In genomic region chr9:21236991-21237367, GRCm38 (mm10) we compare ENCODE assay signal across 8 mouse cellular contexts. TPM values are rescaled to one million over a fixed set of nuclear protein-coding genes. Genes with fewer than 3 reads are reported as not detected.
DNase-seq lines count a peak whose midpoint lies in the region; ATAC-seq and TF ChIP-seq lines count a peak whose summit lies in the region.

No protein-coding gene starts in this region.

- peak overlapping the region; percentile 76 for H3K4me2 ChIP-seq in heart, embryonic 11.5 days
- H3K4me2 ChIP-seq in CH12.LX (ENCODE audit: insufficient read depth, low read depth, poor library complexity, severe bottlenecking), result peak overlapping the region; percentile 89
- H3K4me2 ChIP-seq in forebrain, embryonic 14.5 days (ENCODE audit: low read length), result peak overlapping the region; percentile 85
- H3K4me2 ChIP-seq in liver, postnatal 0 days (ENCODE audit: low read depth, low read length), result peak overlapping the region; percentile 77

- H3K27me3 ChIP-seq in heart, embryonic 11.5 days (ENCODE audit: control insufficient read depth, insufficient read depth, low read length), result no peaks in the 10 kb centered on the region
- peaks cover 4% of the 10 kb centered on the region for H3K27me3 ChIP-seq in CH12.LX (replicated peaks)
- H3K27me3 ChIP-seq in forebrain, embryonic 14.5 days (replicated peaks; ENCODE audit: control insufficient read depth, insufficient read depth, low read length), result no peaks in the 10 kb centered on the region
- no peaks in the 10 kb centered on the region; the same call in 1 of the 2 replicates for H3K27me3 ChIP-seq in liver, postnatal 0 days (ENCODE audit: insufficient read depth, low read length)

- H3K9ac ChIP-seq in heart, embryonic 11.5 days (ENCODE audit: low read depth, low read length), result peak overlapping the region; percentile 95; the same call in 1 of the 2 replicates
- peak overlapping the region; percentile 11; the same call in 1 of the 2 replicates for H3K9ac ChIP-seq in CH12.LX (ENCODE audit: insufficient read depth, low read depth)
- H3K9ac ChIP-seq in forebrain, embryonic 14.5 days (ENCODE audit: low read length), result peak overlapping the region; percentile 98; the same call in 1 of the 2 replicates
- H3K9ac ChIP-seq in liver, postnatal 0 days (replicated peaks), result peak overlapping the region; percentile 94

- ATAC-seq in heart, embryonic 11.5 days (replicated peaks; ENCODE audit: insufficient number of reproducible peaks, low FRiP score, low TSS enrichment), result no peak
- ATAC-seq in forebrain, embryonic 14.5 days, result no peak
- ATAC-seq in liver, postnatal 0 days, result no peak

- H3K9me3 ChIP-seq in heart, embryonic 11.5 days (replicated peaks; ENCODE audit: control insufficient read depth, low read length), result no peaks in the 10 kb centered on the region
- H3K9me3 ChIP-seq in CH12.LX (replicated peaks; ENCODE audit: low read length), result no peaks in the 10 kb centered on the region
- no peaks in the 10 kb centered on the region for H3K9me3 ChIP-seq in forebrain, embryonic 14.5 days (replicated peaks; ENCODE audit: control insufficient read depth, low read length)
- H3K9me3 ChIP-seq in liver, postnatal 0 days (ENCODE audit: low read length), result no peaks in the 10 kb centered on the region

- DNase-seq in heart, postnatal 25 days (ENCODE audit: low spot score), result no peak
- DNase-seq in CH12.LX (ENCODE audit: extremely low read depth), result no peak
- no peak for DNase-seq in forebrain, embryonic 14.5 days (ENCODE audit: low spot score)
- no peak for DNase-seq in liver, postnatal 0 days
- DNase-seq in right cerebral cortex, postnatal 36 days (ENCODE audit: low spot score in 2 of 2), result no peak
- no peak for DNase-seq in right cerebral cortex, postnatal 25 days
- no peak for DNase-seq in embryo, embryonic 9.5 days (ENCODE audit: extremely low spot score)

- peaks cover 11% of the 10 kb centered on the region for H3K4me1 ChIP-seq in heart, embryonic 11.5 days (ENCODE audit: control insufficient read depth, insufficient read depth, low read length)
- H3K4me1 ChIP-seq in CH12.LX (ENCODE audit: control insufficient read depth in 1 of 2, insufficient read depth in 2 of 2), result peaks cover 17 to 35% of the 10 kb centered on the region in 2 experiments
- peaks cover 13% of the 10 kb centered on the region for H3K4me1 ChIP-seq in forebrain, embryonic 14.5 days (ENCODE audit: control insufficient read depth, insufficient read depth, low read length)
- H3K4me1 ChIP-seq in liver, postnatal 0 days (ENCODE audit: insufficient read depth), result peaks cover 30% of the 10 kb centered on the region

- no peak for TF ChIP-seq CTCF in CH12.LX (conservative IDR thresholded peaks at IDR 0.05 in 1 of 2, IDR thresholded peaks at IDR 0.05 in 1 of 2; ENCODE audit: low read depth in 2 of 2, low read length in 2 of 2)
- no peak for TF ChIP-seq CTCF in liver, postnatal 0 days (IDR thresholded peaks at IDR 0.05; ENCODE audit: low read depth)

- peak overlapping the region; percentile 90; the same call in 1 of the 2 replicates for H3K27ac ChIP-seq in heart, embryonic 11.5 days (ENCODE audit: low read depth, low read length)
- 0 out of 2 replicates have a peak overlapping the region, but pooled peaks have one; percentile 1 for H3K27ac ChIP-seq in CH12.LX (ENCODE audit: insufficient read depth, low read depth)
- H3K27ac ChIP-seq in forebrain, embryonic 14.5 days (ENCODE audit: low read depth, low read length), result no peak overlapping the region
- H3K27ac ChIP-seq in liver, postnatal 0 days (ENCODE audit: low read depth), result peak overlapping the region; percentile 97; the same call in 1 of the 2 replicates

- peaks cover 18% of the 10 kb centered on the region for H3K79me2 ChIP-seq in CH12.LX (replicated peaks; ENCODE audit: control insufficient read depth, extremely low read depth, insufficient read depth, poor library complexity, severe bottlenecking)

- peak overlapping the region; percentile 77 for H3K4me3 ChIP-seq in heart, embryonic 11.5 days (ENCODE audit: low read depth, low read length)
- peak overlapping the region; percentile 77 to 98 (median 88) for H3K4me3 ChIP-seq in CH12.LX (replicated peaks in 1 of 3; ENCODE audit: low read depth in 2 of 3, low read length in 2 of 3, poor library complexity in 1 of 3)
- peak overlapping the region; percentile 89; the same call in 1 of the 2 replicates for H3K4me3 ChIP-seq in forebrain, embryonic 14.5 days (ENCODE audit: low read depth, low read length)
- peak overlapping the region; percentile 86 for H3K4me3 ChIP-seq in liver, postnatal 0 days (ENCODE audit: low read depth, low read length)

- TF ChIP-seq EP300 in CH12.LX (IDR thresholded peaks at IDR 0.05; ENCODE audit: low read length), result no peak
- no peak for TF ChIP-seq EP300 in liver, postnatal 0 days (IDR thresholded peaks at IDR 0.05; ENCODE audit: low read depth)

- peaks cover 17% of the 10 kb centered on the region for H3K36me3 ChIP-seq in heart, embryonic 11.5 days (ENCODE audit: control insufficient read depth, insufficient read depth, low read length)
- peaks cover 17 to 46% of the 10 kb centered on the region in 2 experiments for H3K36me3 ChIP-seq in CH12.LX (replicated peaks in 1 of 2; ENCODE audit: control insufficient read depth in 1 of 2, insufficient read depth in 1 of 2, low read length in 1 of 2)
- peaks cover 26% of the 10 kb centered on the region for H3K36me3 ChIP-seq in forebrain, embryonic 14.5 days (ENCODE audit: control insufficient read depth, insufficient read depth, low read length)
- peaks cover 19% of the 10 kb centered on the region for H3K36me3 ChIP-seq in liver, postnatal 0 days (replicated peaks; ENCODE audit: insufficient read depth, low read length)

- dilution Hi-C loops in CH12.LX (cut with MboI; ENCODE audit: extremely low pct_ligation_motif_present, extremely low pct_unique_long_range_greater_than_20kb, low sequenced_read_pairs), result no loop called here

- TF ChIP-seq POLR2A in CH12.LX (IDR thresholded peaks at IDR 0.05; ENCODE audit: low read depth, low read length), result no peak

- intact Hi-C loops in heart, postnatal 25 days (cut with DNase I), result no loop called here

- TF ChIP-seq RAD21 in CH12.LX (IDR thresholded peaks at IDR 0.05; ENCODE audit: low read depth, low read length), result no peak

- in situ Hi-C loops in CH12.LX (cut with MboI; ENCODE audit: low pct_ligation_motif_present, low pct_unique_long_range_greater_than_20kb, low sequenced_read_pairs), result no loop called here

- WGBS in heart, embryonic 11.5 days (ENCODE audit: insufficient replicate concordance), result 79% methylated on average over 25 of the region's 25 CpGs
- 89% methylated on average over 25 of the region's 25 CpGs for WGBS in forebrain, embryonic 14.5 days
- WGBS in liver, postnatal 0 days (ENCODE audit: insufficient replicate concordance), result 75% methylated on average over 25 of the region's 25 CpGs

TF ChIP-seq in CH12.LX, 34 proteins besides CTCF, POLR2A, EP300 and RAD21:
- no peak for TF ChIP-seq MXI1 (IDR thresholded peaks at IDR 0.05; ENCODE audit: low read depth, low read length)
- TF ChIP-seq BHLHE40 (IDR thresholded peaks at IDR 0.05; ENCODE audit: low read depth, low read length), result peak; percentile 79

RNA-seq across cellular contexts. Expression of gene Keap1, which starts 2.2 kb away (rescaled TPM):
- polyA plus RNA-seq in heart, embryonic 11.5 days (2014; fragmentation: Nextera tagmentation; extraction: Ambion mirVana), result 22.3 and 35.7 TPM in 2 replicates
- total RNA-seq in heart, postnatal 25 days (2021), result 10 to 100 TPM; 35.9 to 42.2 TPM
- 41.7 and 42.8 TPM in 2 replicates for total RNA-seq in CH12.LX (2012; rRNA removed)
- 16.2 and 18.4 TPM in 2 replicates for total RNA-seq in CH12.LX (2014; rRNA removed)
- 30.0 and 31.2 TPM in 2 replicates for polyA plus RNA-seq in CH12.LX (2012; ENCODE audit: insufficient read length, low read depth)
- 34.7 and 39.1 TPM in 2 replicates for polyA plus RNA-seq in forebrain, embryonic 14.5 days (2014; fragmentation: Nextera tagmentation; extraction: Ambion mirVana)
- polyA plus RNA-seq in liver, postnatal 0 days (2015; fragmentation: Nextera tagmentation; extraction: Ambion mirVana), result 22.9 and 26.5 TPM in 2 replicates

RNA-seq across cellular contexts. Expression of gene S1pr5, which starts 11.3 kb away (rescaled TPM):
- polyA plus RNA-seq in heart, embryonic 11.5 days (2014; fragmentation: Nextera tagmentation; extraction: Ambion mirVana), result 0.11 and 0.31 TPM in 2 replicates
- total RNA-seq in heart, postnatal 25 days (2021), result under 1 TPM; 0.70 to 0.78 TPM
- not detected in 2 replicates for total RNA-seq in CH12.LX (2012; rRNA removed)
- total RNA-seq in CH12.LX (2014; rRNA removed), result not detected in 2 replicates
- polyA plus RNA-seq in CH12.LX (2012; ENCODE audit: insufficient read length, low read depth), result not detected in 2 replicates
- polyA plus RNA-seq in forebrain, embryonic 14.5 days (2014; fragmentation: Nextera tagmentation; extraction: Ambion mirVana), result 0.94 and 1.4 TPM in 2 replicates
- polyA plus RNA-seq in liver, postnatal 0 days (2015; fragmentation: Nextera tagmentation; extraction: Ambion mirVana), result 0.08 and 0.17 TPM in 2 replicates

RNA-seq across cellular contexts. Expression of gene Atg4d, which starts 28.1 kb away (rescaled TPM):
- polyA plus RNA-seq in heart, embryonic 11.5 days (2014; fragmentation: Nextera tagmentation; extraction: Ambion mirVana), result 45.5 and 48.2 TPM in 2 replicates
- 10 to 100 TPM; 94.7 to 96.1 TPM for total RNA-seq in heart, postnatal 25 days (2021)
- total RNA-seq in CH12.LX (2012; rRNA removed), result 13.5 and 14.3 TPM in 2 replicates
- total RNA-seq in CH12.LX (2014; rRNA removed), result 10.3 and 10.9 TPM in 2 replicates
- polyA plus RNA-seq in CH12.LX (2012; ENCODE audit: insufficient read length, low read depth), result 7.7 and 9.4 TPM in 2 replicates
- 45.7 and 53.1 TPM in 2 replicates for polyA plus RNA-seq in forebrain, embryonic 14.5 days (2014; fragmentation: Nextera tagmentation; extraction: Ambion mirVana)
- polyA plus RNA-seq in liver, postnatal 0 days (2015; fragmentation: Nextera tagmentation; extraction: Ambion mirVana), result 49.3 and 51.2 TPM in 2 replicates

RNA-seq across cellular contexts. Expression of gene Kri1, which starts 50.8 kb away (rescaled TPM):
- 9.9 and 12.3 TPM in 2 replicates for polyA plus RNA-seq in heart, embryonic 11.5 days (2014; fragmentation: Nextera tagmentation; extraction: Ambion mirVana)
- 10 to 100 TPM; 15.9 to 17.4 TPM for total RNA-seq in heart, postnatal 25 days (2021)
- total RNA-seq in CH12.LX (2012; rRNA removed) (55.5 and 62.6 TPM in 2 replicates), CH12.LX (2014; rRNA removed) (28.8 and 29.0 TPM in 2 replicates)
- 57.1 and 64.9 TPM in 2 replicates for polyA plus RNA-seq in CH12.LX (2012; ENCODE audit: insufficient read length, low read depth)
- polyA plus RNA-seq in forebrain, embryonic 14.5 days (2014; fragmentation: Nextera tagmentation; extraction: Ambion mirVana), result 9.8 and 14.6 TPM in 2 replicates
- 4.7 and 5.3 TPM in 2 replicates for polyA plus RNA-seq in liver, postnatal 0 days (2015; fragmentation: Nextera tagmentation; extraction: Ambion mirVana)

RNA-seq across cellular contexts. Expression of gene Cdkn2d, which starts 54.2 kb away (rescaled TPM):
- polyA plus RNA-seq in heart, embryonic 11.5 days (2014; fragmentation: Nextera tagmentation; extraction: Ambion mirVana), result 88.4 and 99.8 TPM in 2 replicates
- 10 to 100 TPM; 15.1 to 16.8 TPM for total RNA-seq in heart, postnatal 25 days (2021)
- 9.7 and 12.6 TPM in 2 replicates for total RNA-seq in CH12.LX (2012; rRNA removed)
- total RNA-seq in CH12.LX (2014; rRNA removed), result 7.1 and 7.3 TPM in 2 replicates
- 2.2 and 2.9 TPM in 2 replicates for polyA plus RNA-seq in CH12.LX (2012; ENCODE audit: insufficient read length, low read depth)
- 101 and 107 TPM in 2 replicates for polyA plus RNA-seq in forebrain, embryonic 14.5 days (2014; fragmentation: Nextera tagmentation; extraction: Ambion mirVana)
- polyA plus RNA-seq in liver, postnatal 0 days (2015; fragmentation: Nextera tagmentation; extraction: Ambion mirVana), result 74.3 and 76.6 TPM in 2 replicates

Comparison
In these comparisons a context has a peak if more than half of its experiments do, and no peak if none do; other contexts are left out.
1. H3K9ac ChIP-seq: peak in every context shown above with its lines; median percentile 98 in forebrain, embryonic 14.5 days; 95 in heart, embryonic 11.5 days; 94 in liver, postnatal 0 days; 11 in CH12.LX.